Mouse (Mus musculus): Measurements from ENCODE around the gene Nkain4.

The Nkain4 gene

DNA sequence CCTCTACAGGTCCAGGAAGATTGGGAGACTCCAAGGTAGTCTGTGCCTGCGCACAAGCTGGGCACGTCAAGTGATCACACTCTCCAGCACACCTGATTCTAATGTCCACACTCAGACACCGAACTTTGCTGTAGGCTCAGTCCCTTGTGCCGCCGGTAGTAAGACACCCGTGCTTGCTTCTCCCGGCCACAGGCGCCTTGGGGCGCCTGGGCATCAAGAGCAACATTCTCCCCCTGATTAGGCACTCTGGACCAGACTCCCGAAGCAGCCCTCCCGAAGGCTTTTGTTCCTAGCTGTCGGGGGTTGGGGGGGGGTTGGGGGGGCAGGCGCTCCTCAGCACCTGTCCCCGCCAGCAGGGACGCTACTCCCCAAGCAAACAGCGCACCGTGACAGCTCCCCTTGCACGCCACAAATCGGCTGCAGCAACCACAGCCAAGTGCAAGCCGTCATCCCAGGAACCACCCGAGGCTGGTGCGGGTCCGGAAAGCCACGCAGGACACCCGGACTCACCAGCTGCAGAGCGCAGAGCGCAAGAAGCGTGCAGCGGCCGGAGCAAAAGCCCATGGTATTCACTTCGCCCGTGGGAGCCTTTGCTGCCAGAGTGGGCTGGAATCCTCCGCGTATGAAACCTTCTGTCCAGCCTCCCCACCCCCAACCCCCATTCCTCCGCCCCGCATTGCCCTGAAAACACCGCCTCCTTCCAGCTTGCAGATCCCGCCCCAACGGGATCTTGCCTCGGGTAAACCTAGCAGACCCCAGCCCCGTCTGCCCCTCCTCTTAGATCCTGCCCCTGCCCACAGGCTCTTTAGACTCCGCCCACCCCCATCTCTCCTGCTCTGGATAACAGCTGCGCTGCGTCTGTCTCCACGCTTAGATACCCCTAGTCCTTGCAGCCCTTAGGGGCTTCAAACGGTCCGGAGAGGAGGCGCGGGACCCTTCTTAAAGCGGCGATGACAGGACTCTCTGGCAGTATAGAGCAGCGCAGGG lies at the start of gene Nkain4:
Gene Nkain4 (minus strand): TSS at position 639 of the 987 bp plus-strand sequence.
- DNase-seq, result no peak

DNA sequence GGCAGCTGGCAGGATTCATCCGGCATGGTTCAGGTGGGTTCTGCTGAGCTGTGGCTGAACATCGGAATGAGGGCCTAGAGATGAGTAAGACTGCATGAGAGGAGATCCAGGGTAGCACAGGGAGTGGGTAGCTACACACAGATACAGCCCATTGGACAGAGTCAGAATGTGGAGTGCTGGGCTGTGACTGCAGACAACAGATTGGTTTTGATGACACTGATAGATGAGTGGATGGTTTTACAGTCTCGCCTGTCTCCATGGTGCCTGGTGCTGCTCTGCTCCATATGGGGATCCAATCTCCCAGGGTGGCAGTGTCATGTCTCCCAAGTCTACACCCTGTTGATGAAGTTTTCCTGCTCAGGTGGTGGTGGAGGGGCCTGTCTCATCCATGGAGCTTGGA lies 42.4 kb upstream of the Nkain4 start:
- no peak for DNase-seq

DNA sequence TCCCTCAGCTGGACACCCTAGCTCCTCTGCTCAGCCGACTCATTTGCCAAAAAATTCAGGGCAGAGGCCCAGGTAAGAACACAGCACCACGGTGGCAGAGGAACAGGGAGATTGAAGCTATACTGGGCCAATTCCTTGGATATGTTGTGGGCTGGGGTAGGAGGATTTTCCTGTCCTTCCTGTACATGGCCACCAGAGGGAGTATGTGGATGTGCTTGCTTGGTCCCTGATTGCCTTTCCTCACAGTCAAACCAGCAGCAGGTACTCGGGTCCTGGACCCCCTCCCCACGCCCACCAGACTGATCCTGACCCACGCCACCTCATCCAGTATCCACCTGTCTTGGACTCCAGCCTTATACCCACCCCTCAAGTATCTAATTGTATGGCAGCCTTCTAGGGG lies 41.9 kb upstream of the Nkain4 start:
- peak; percentile 49 for DNase-seq

DNA sequence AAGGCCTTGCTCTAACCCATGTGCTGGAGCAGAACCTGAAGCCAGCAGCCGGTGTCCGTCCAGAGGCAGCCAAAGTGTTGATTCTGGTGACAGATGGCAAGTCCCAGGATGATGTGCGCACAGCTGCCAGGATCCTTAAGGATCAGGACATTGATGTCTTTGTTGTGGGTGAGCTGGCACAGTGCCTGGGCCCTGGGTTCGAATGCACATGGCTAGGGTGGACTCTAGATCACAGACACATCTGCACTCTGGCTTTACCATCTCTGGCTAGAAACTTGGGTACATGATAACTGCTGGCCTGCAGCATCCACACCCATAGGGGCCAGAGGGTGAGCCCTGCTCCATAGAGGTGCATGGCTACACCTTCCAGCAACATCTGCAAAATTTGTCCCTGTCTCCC lies 41.0 kb upstream of the Nkain4 start:
- no peak for DNase-seq

DNA sequence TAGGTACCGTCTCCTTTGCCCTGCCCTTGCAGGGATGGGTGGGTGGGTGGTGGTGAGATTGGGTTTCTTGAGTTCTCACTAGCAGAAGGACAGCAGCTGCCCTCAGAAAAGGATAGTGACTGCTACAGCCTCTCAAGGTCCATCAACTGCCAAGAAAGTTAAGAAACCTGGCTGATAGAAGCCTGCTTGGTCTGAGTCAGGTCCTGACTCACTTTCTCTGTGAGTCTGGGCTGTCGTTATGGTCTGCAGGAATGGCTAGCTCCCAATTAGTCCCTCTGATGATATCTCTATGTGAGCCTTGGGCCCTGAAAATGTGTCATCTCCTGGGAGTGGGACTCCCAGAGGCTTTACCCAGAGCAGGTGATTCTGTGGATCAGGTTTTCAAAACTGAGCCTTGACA lies 39.9 kb upstream of the Nkain4 start:
- no peak for DNase-seq

DNA sequence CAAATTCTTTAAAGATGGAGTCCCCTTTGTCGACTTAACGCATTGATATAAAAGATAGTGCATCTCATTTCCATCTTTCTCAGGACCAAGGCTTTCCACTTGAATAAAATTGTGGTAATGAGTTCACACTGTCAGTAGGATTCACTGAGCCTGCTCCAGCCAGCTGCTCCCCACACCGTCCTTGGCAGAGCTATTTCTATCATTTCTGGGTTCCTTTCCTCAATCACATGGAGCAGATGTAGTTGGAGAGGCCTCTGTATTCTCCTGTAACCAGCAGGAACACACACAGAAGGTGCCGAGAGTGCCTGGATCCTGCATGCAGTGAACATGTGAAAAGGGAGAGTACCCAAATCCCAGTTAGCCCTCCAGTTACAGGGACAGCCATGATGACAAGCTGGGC lies 35.8 kb upstream of the Nkain4 start:
- DNase-seq, result no peak

DNA sequence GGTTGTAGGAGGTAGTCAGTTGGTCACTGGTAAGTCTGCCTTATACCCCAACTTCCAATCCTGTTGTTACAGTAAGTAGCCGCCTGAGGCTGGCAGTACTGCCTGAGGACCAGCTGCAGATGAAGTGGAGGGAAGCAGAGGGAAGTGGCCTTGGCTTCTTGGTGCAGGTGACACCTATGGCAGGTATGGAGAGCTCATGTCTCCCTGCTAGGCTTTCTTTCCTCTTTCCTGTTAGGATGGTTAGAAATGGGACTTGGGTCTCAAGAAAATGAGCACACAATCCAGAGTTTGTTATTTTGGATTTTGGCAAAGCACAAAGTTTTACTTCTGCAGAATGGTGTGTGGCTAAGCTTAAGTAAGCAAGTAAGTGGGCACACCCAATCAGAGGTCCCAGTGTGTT lies 34.4 kb upstream of the Nkain4 start:
- no peak for DNase-seq

DNA sequence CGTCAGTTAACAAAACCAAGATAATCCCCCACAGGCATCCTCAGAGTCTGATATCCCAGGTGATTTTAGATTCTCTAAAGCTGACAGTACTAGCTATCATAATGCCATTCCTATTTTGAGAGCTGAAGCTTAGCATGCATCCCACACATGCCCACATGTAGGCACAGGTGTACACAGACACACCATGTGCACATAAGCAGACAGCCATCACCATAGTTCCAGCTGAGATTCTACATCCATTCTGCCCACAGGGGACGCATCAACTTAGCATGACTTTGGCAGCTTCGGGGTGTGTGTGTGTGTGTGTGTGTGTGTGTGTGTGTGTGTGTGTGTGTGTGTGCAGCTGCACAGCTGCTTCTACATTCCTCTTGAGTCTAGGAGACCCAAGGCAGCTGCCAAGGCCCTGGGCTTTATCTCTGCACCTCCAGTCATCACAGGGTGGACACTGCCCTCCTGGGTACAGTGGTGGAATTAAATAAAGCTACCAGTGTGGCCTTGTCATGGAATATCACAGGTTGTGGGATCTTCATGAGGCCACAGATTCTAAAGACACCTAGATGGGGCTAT lies 33.9 kb upstream of the Nkain4 start:
- no peak for DNase-seq

DNA sequence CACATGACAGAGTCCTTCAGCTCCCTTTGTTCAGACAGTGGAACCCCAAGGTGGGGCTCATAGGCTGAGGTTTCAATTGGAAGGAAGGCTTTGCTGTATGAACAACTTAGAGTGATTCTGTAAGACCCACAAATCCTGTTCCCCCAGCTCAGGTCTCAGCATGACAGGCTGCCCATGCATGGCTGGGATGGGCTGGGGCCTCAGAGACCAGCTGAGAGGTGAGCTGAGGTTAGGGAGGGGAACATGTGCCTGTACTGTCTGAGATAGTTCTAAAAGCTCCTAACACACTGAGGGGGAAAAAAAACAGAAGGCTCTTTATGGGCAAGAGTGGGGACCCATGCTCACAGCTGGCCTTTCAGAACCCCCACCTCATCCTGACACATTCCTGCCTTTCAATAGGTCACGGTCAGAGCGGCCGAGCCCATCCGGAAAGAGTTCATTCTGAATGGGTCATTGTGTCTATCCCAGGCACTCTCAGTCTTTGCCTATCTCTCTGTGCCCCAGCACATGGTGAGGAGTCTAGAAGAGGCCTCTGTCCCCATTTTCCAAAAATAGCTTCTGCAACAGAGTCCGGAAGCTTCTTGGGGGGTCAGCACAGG lies 33.0 kb upstream of the Nkain4 start:
- no peak for DNase-seq

DNA sequence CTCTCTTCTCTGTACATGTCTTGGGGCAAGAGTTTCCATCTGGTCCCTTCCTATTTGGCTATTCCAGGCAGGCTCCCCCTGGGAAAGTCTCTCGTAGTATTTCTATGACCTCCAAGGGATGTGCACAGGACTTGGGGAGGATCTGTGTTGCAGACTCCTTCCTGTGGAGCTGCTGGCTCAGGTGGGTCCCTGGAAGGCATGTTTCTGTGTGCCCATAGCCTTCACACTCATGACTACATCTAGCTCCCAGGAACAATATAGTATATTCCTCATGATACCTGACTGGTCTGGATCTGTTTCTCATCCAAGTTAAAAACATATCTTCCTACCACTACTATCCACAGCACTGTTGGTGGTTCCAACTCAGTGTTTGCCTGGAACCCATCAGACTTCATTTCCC lies 32.5 kb upstream of the Nkain4 start:
- DNase-seq, result no peak

DNA sequence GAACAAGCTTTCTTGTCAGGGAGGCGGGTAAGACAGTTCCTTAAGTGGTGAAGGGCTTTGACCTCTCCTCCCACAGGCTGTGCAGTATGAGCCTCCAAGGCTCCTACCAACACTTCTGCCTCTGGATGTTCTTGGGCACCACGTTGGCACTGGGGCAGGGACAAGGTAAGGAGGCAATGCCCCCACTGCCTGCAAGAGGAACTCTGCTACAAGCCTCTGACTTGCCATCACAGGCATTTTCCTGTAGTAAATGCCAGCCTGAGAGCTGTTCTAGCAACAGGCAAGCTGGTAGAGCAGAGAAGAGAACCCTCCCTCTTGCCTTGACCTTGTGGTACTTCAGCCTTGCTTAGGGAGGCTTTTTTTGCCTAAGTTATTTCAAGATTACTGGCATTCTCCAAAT lies 31.9 kb upstream of the Nkain4 start, which contains the start of gene Col20a1:
Gene Col20a1 (plus strand): TSS at position 87 of the 400 bp plus-strand sequence.
- no peak for DNase-seq

DNA sequence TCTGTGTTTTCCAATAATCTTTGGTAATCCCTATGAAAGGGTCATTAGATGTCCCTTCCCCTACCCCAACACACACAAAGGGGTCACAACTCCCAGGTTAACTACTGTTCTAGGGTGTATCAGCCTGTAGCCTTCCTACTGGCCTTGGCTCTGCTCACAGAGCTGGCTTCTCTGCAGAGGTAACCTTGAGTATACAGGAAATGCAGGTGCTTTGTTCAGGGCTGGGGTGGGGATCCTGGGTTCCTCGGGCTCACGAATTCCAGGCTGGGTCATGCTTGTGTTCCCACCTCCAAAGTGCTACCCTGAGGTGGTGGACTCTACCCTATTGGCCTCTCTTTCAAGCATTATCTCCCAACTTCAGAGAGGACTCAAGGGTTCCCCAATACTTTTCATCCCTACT lies 31.1 kb upstream of the Nkain4 start:
- DNase-seq, result no peak

DNA sequence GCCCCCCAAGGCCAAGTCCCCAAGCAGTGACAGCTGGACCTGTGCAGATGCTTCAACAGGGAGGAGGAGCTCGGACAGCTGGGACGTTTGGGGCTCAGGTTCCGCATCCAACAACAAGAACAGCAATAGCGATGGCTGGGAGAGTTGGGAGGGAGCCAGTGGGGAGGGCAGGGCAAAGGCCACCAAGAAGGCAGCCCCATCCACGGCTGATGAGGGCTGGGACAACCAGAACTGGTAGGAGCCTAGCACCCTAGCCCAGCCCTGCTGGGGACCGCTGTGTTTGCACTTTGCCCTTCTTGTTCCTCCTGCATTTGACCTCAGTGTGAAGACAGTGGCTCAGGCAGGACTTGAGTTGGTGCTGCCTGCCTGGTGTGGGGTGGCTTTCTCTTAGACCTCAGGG lies 26.6 kb upstream of the Nkain4 start:
- DNase-seq, result peak; percentile 77

DNA sequence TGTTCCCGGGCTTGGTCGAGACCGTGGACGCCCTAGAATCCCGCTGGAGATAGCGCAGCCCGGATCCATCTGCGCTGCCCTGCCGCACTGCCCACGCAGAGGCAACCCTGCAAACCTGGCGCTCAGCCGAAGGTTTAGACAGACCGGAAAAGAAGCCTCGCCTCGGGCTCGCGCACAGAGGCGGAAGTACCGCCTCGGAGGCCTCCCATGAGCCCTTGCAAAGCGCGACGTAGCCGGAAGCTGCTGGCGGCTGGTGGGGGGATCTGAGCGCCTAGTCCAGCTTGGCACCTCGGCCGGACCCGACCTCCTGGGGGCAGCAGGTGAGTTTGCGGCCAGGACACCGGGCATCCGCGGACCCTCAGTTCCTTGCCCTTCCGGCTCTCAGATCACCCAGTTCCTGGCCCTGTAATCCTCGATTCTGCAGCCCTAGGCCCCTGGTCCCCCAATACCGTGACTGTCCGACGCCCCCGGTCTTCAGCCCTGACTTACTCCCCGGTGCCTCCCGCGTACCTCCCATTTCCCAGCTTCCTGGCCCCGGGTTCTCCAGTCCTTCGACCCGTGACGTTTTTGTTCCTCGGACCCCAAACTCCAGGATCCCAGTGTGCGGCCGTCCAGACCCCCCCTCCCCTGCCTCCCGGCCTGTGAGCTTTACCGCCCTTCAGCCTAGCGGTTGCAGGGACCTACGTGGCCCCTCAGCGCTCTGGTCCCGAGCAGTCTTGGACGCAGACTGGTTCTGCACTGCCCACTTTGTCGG lies 12.7 kb upstream of the Nkain4 start, which contains the start of gene Arfgap1:
Gene Arfgap1 (plus strand): TSS at position 216 of the 754 bp plus-strand sequence.
- DNase-seq, result peak; percentile 92

DNA sequence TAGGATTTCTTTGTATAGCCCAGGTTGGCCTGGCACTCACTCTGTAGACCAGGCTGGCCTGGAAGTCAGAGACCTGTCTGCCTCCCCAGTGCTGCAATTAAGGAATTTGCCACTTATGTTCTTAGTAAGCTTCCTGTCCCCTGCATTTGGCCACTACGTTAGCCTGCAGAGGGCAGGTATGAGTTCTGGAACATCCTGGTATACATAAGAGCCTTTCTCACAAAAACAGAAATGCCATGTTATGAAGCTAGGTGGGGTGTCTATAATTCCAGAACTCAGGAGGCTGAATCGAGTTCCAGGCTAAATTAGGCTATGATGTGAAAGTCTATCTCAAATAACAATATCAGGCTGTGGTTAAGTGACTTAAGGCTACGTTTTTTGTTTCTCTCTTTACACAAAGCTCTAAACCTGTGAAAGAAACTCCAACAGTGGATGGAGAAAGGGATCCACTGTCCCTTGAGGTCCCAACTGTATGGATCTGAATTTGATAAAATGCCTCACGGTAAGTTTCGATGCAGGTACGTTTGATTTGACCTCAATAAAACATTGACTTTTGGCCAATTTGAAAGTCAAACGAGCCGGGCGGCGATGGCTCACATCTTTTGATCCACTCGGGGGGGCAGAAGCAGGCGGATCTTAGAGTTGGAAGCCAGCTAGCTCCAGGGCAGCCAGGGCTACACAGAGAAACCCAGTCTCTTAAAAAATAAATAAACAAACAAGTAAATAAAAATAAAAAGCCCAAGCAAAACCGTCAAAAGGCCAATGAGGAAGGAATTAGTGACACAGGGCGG lies 11.8 kb upstream of the Nkain4 start:
- peak; percentile 35 for DNase-seq

DNA sequence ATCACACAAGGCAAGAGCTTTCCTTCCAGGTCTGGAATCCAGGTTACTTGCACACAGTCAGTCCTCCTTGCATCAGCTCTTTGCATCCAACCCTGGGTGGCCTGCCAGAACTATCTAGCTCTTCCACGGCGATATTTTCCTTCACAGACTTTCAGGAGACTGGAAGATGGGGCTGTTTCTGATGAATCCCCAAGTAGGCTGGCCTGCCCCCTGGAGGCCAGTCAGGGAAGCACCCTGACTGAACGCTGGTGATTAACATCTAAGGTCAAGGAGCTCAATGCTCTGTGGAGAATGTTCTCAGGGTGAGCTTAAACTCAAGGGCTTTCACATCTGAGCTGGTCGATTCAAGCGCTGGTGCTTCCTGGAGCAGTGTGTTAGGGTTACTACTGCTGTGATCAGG lies 9.5 kb upstream of the Nkain4 start:
- peak; percentile 85 for DNase-seq

DNA sequence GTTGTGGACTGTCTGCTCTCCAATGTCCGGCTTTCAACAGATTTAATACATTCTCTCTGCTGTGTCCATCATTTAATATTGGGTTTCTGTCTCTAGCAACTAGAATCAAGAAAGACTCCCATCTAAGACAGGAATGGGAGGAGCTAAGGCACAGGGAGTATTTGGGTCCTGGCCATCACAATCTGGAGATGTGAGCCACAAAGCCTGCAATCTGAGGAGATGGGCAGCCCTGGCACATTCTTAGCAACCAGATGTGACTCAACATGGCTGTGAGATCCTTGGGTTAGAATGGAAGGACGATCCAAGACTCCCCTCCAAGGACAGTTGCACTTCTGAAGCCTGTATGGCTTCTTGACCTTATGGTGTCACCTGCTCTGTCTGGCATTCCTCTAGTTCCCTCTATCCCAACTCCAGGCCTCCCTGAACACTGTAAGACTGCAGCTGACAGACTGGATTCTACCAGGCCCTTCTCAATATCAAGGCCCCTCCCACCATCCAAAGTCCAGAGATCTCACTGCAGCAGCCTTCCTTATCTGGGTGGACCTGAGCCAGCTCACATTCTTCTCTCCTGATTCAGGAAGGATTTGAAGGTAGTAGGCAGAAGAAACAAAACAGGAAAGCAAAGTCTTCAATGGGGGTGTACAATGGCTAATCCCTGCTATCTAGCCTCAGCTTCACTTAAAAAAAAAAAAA lies 8.3 kb upstream of the Nkain4 start:
- peak; percentile 46 for DNase-seq

DNA sequence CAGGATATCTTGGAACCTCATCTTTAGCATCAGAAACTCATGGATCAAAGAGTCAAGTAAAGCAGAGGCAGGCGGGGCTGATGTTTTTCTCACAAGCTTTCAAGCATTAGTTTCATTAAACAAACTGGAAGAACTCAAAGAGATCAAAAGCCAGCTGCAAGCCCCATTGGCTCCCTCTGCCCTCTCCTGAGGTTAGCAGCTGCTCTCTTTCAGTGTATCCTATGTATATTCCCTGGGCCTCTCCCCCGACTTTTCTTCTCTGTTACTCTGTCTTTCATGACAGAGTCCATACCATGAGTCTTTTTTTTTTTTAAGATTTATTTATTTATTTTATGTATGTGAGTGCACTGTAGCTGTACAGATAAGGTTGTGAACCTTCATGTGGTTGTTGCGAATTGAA lies 5.7 kb upstream of the Nkain4 start:
- DNase-seq, result no peak

DNA sequence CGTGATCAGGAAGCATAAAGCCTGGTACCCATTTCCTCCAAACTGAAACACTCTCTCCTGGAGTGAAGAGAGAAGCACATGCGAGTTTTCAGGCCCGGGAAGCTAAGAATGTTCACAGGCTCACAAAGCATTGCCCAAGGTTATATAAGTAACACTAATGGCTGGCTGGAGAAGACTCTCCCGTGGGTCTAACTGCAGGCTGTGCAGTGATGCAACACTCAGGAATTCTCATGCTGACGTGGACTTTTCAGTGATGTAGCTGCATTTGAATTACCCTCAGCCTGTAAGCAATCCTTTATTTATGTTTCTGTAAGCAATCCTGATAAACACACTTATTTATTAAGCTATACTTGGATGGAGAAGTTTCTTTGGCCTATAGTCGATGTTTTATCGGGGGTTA lies 5.1 kb upstream of the Nkain4 start:
- DNase-seq, result no peak

DNA sequence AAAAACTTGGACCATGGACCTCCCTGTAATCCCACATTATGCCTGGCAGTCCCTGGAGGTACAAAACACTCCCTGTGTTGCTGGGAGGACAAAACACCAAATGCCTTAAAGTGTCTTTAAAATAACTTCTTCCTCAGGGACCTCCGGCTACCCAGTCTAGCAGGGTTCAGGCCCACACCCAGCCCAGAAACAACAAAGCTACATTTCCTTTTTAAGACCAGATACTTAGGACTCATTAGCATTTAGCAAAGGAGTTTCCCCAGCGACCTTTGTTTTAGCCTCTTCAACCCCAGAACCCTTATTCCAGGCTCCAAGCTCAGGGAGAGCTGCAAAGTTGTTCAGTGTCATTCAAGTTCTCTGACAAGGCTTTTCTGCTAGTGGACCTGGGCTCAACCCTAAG lies 861 bp downstream of the Nkain4 start:
- DNase-seq, result no peak

DNA sequence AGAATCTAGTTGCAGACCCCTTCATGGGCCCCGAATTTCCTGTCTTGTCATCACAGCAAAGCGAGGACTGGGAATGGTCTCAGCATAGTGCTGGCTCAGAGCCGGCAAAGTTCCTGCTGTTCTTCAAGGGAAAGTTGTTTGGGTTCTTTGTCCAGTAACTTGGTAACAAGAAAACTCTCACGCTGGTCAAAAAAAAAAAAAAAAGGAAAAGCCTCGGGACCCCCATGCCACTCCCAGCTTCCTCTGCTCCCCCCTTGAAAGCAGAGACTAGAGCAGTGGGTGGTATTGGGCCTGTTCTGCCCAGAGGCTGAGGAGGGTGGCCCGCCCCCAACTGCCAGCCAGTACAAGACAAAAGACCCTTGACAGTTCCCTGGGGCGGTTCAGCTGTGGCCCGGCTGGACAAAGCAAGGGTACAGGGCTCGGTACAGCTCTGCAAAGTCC lies 1.7 kb downstream of the Nkain4 start:
- DNase-seq, result no peak

DNA sequence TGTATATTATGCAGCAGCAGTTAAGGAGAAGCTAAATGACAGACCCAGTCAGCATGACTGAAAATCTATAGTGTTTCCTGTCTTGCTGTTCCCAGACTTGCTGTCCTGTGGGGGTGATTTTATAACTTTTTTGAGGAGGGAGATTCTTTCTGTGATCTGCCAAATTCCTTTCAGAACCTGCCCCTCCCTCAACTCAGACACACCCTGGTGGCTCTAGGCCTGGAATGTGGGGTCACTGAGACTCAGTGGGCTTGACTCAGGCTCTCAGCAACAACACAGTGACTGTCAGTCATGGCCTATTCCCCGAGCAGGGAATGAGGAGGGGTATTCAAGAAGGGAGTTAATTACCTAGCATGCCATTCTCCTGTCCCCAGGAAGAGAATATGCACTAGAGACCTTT lies 4.6 kb downstream of the Nkain4 start:
- no peak for DNase-seq

All from kidney, adult 9 months (tissue).